8 mouse cellular contexts compared by ENCODE assay signal in the genomic region with DNA sequence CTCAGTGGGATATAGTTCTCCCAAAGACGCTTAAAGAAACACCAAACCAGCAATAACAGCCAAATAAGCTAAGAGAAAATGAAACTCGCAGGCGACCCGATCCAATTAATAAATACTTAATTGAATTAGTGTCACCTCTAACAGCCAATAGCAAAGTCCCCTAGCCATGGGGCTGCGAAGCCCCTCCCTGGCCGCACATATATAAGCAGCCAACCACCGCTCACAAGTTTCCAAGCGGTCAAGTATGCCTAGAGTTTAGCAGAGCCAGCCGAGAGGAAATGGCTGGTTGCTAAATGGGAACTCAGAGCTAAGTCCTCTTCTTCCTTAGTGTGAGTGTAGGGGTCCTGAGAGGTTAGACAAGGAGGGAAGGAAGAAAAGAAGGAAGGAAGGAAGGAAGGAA. TPM values are rescaled to one million over a fixed set of nuclear protein-coding genes. Genes with fewer than 3 reads are reported as not detected.
DNase-seq lines count a peak whose midpoint lies in the region; ATAC-seq and TF ChIP-seq lines count a peak whose summit lies in the region.

A gene (plus strand): TSS at position 252 of the 400 bp plus-strand sequence.

- peak within 1 kb of the TSS; percentile 84 for H3K4me2 ChIP-seq in heart, embryonic 12.5 days
- peak within 1 kb of the TSS; percentile 56 for H3K4me2 ChIP-seq in forebrain, embryonic 12.5 days
- peak within 1 kb of the TSS; percentile 31 for H3K4me2 ChIP-seq in liver, embryonic 14.5 days (ENCODE audit: low read depth)
- peak within 1 kb of the TSS; percentile 65 for H3K4me2 ChIP-seq in stomach, embryonic 16.5 days (ENCODE audit: low read depth, low read length)

- intact Hi-C loops in heart, postnatal 25 days (cut with DNase I), result no loop called here

- H3K9ac ChIP-seq in heart, embryonic 12.5 days, result peak within 1 kb of the TSS; percentile 28; the same call in 1 of the 2 replicates
- H3K9ac ChIP-seq in forebrain, embryonic 12.5 days, result peak within 1 kb of the TSS; percentile 58
- no peak within 1 kb of the TSS for H3K9ac ChIP-seq in liver, embryonic 14.5 days (replicated peaks)
- H3K9ac ChIP-seq in stomach, embryonic 16.5 days (ENCODE audit: low read length), result 0 out of 2 replicates have a peak within 1 kb of the TSS, but pooled peaks have one; percentile 18

- WGBS in heart, embryonic 12.5 days, result under 1% methylated on average over 9 of the region's 9 CpGs
- under 1% methylated on average over 9 of the region's 9 CpGs for WGBS in forebrain, embryonic 12.5 days
- 1% methylated on average over 9 of the region's 9 CpGs for WGBS in liver, embryonic 14.5 days (ENCODE audit: insufficient replicate concordance)
- 1% methylated on average over 9 of the region's 9 CpGs for WGBS in stomach, embryonic 16.5 days

- H3K27me3 ChIP-seq in heart, embryonic 12.5 days (replicated peaks), result peaks cover 77% of the 10 kb centered on the region
- peaks cover 84% of the 10 kb centered on the region for H3K27me3 ChIP-seq in forebrain, embryonic 12.5 days
- peaks cover 81% of the 10 kb centered on the region for H3K27me3 ChIP-seq in liver, embryonic 14.5 days (ENCODE audit: control insufficient read depth, insufficient read depth, low read length)
- peaks cover 78% of the 10 kb centered on the region for H3K27me3 ChIP-seq in stomach, embryonic 16.5 days (ENCODE audit: control insufficient read depth, insufficient read depth, low read length)

- TF ChIP-seq CTCF in liver, embryonic 14.5 days (IDR thresholded peaks at IDR 0.05; ENCODE audit: low read depth), result no peak

- no peak for TF ChIP-seq EP300 in liver, embryonic 14.5 days (IDR thresholded peaks at IDR 0.05; ENCODE audit: low read depth)

- ATAC-seq in heart, embryonic 12.5 days (ENCODE audit: insufficient number of reproducible peaks, low FRiP score), result no peak
- no peak for ATAC-seq in forebrain, embryonic 12.5 days (ENCODE audit: low FRiP score)
- no peak for ATAC-seq in liver, embryonic 14.5 days (ENCODE audit: insufficient read depth)
- no peak for ATAC-seq in stomach, embryonic 16.5 days (ENCODE audit: insufficient read depth, low FRiP score)

- H3K4me1 ChIP-seq in heart, embryonic 12.5 days (replicated peaks), result peaks cover 30% of the 10 kb centered on the region
- H3K4me1 ChIP-seq in forebrain, embryonic 12.5 days, result peaks cover 36% of the 10 kb centered on the region
- H3K4me1 ChIP-seq in liver, embryonic 14.5 days (replicated peaks; ENCODE audit: control insufficient read depth in 2 of 2, insufficient read depth in 2 of 2, low read length in 1 of 2), result no peaks in the 10 kb centered on the region
- H3K4me1 ChIP-seq in stomach, embryonic 16.5 days (ENCODE audit: control insufficient read depth, insufficient read depth, low read length), result peaks cover 18% of the 10 kb centered on the region; the same call in 1 of the 2 replicates

- H3K4me3 ChIP-seq in heart, embryonic 12.5 days, result peak within 1 kb of the TSS; percentile 52
- H3K4me3 ChIP-seq in forebrain, embryonic 12.5 days (replicated peaks), result peak within 1 kb of the TSS; percentile 49
- H3K4me3 ChIP-seq in liver, embryonic 14.5 days (ENCODE audit: insufficient read depth in 1 of 2, low read depth in 2 of 2, low read length in 2 of 2), result peak within 1 kb of the TSS in 1 of 2 experiments; percentile 20; a peak in 2 of 4 replicates
- H3K4me3 ChIP-seq in stomach, embryonic 16.5 days (replicated peaks; ENCODE audit: low read length), result peak within 1 kb of the TSS; percentile 46

- H3K36me3 ChIP-seq in heart, embryonic 12.5 days, result no peaks in the 10 kb centered on the region
- H3K36me3 ChIP-seq in forebrain, embryonic 12.5 days (replicated peaks), result no peaks in the 10 kb centered on the region
- H3K36me3 ChIP-seq in liver, embryonic 14.5 days (replicated peaks; ENCODE audit: control insufficient read depth, insufficient read depth, low read depth), result no peaks in the 10 kb centered on the region
- no peaks in the 10 kb centered on the region for H3K36me3 ChIP-seq in stomach, embryonic 16.5 days (ENCODE audit: control insufficient read depth, insufficient read depth, low read length)

- H3K9me3 ChIP-seq in heart, embryonic 12.5 days (replicated peaks), result no peaks in the 10 kb centered on the region
- no peaks in the 10 kb centered on the region for H3K9me3 ChIP-seq in forebrain, embryonic 12.5 days
- no peaks in the 10 kb centered on the region for H3K9me3 ChIP-seq in liver, embryonic 14.5 days (ENCODE audit: control insufficient read depth, low read length)
- no peaks in the 10 kb centered on the region for H3K9me3 ChIP-seq in stomach, embryonic 16.5 days (replicated peaks; ENCODE audit: control insufficient read depth, low read length)

- no peak within 1 kb of the TSS for H3K27ac ChIP-seq in heart, embryonic 12.5 days (ENCODE audit: poor library complexity, severe bottlenecking)
- peak within 1 kb of the TSS; percentile 79 for H3K27ac ChIP-seq in forebrain, embryonic 12.5 days
- no peak within 1 kb of the TSS for H3K27ac ChIP-seq in liver, embryonic 14.5 days
- no peak within 1 kb of the TSS for H3K27ac ChIP-seq in stomach, embryonic 16.5 days (ENCODE audit: low read length)

- DNase-seq in heart, postnatal 25 days (ENCODE audit: low spot score), result no peak
- peak; percentile 75 for DNase-seq in R1 (ENCODE audit: low read depth, low spot score)
- DNase-seq in liver, embryonic 14.5 days (ENCODE audit: low read depth in 3 of 3, low spot score in 3 of 3), result no peak
- no peak for DNase-seq in ovary, postnatal 14 days (ENCODE audit: low spot score)
- no peak for DNase-seq in gastrocnemius, adult 8-10 months (ENCODE audit: low spot score in 2 of 2)

RNA-seq across cellular contexts. Expression of the gene that starts here (rescaled TPM):
- polyA plus RNA-seq in heart, embryonic 12.5 days (2016; fragmentation: Nextera tagmentation; extraction: Ambion mirVana), result 0.08 and 0.11 TPM in 2 replicates
- not detected for total RNA-seq in heart, postnatal 25 days (2021)
- 20.5 and 24.9 TPM in 2 replicates for polyA plus RNA-seq in forebrain, embryonic 12.5 days (2016; fragmentation: Nextera tagmentation; extraction: Ambion mirVana)
- 0.05 TPM in 1 of 2 replicates, not detected in the other for polyA plus RNA-seq in liver, embryonic 14.5 days (2012; rRNA removed)
- 0.04 and 0.09 TPM in 2 replicates for polyA plus RNA-seq in liver, embryonic 14.5 days (2014; fragmentation: Nextera tagmentation; extraction: Ambion mirVana)
- 0.06 and 0.09 TPM in 2 replicates for polyA plus RNA-seq in stomach, embryonic 16.5 days (2015; fragmentation: Nextera tagmentation; extraction: Ambion mirVana)
- total RNA-seq in gastrocnemius, adult 8-10 months (2022), result not detected

Comparison
In these comparisons a context has a peak if more than half of its experiments do, and no peak if none do; other contexts are left out.
1. RNA of the gene that starts here (polyA plus RNA-seq): 20.5 to 24.9 TPM in forebrain, embryonic 12.5 days; 0.08 to 0.11 TPM in heart, embryonic 12.5 days, 0.06 to 0.09 TPM in stomach, embryonic 16.5 days and 0.04 to 0.09 TPM in liver, embryonic 14.5 days; every median in the first group is over 10 times any median in the second.
2. H3K4me2 ChIP-seq: peak in every context shown above with its lines; median percentile 84 in heart, embryonic 12.5 days; 65 in stomach, embryonic 16.5 days; 56 in forebrain, embryonic 12.5 days; 31 in liver, embryonic 14.5 days.